Mouse (Mus musculus) right cerebral cortex, adult 18-20 months (tissue): ENCODE data around the gene Txlng.

ENCODE experiments used
- DNase-seq: peaks from one replicate; pipeline ENCODE4 v3.0.0; 2022; ENCODE audit warnings: mixed read lengths

Txlng gene

GRCm38 (mm10) chrX:162759251-162760114 lies 69.8 kb downstream of the Txlng start:
- DNase-seq = peak; percentile 58

GRCm38 (mm10) chrX:162756058-162756457 lies 73.2 kb downstream of the Txlng start:
- DNase-seq = no peak

GRCm38 (mm10) chrX:162754314-162754713 lies 74.9 kb downstream of the Txlng start:
- no peak for DNase-seq

GRCm38 (mm10) chrX:162752418-162752817 lies 76.8 kb downstream of the Txlng start:
- DNase-seq = no peak

GRCm38 (mm10) chrX:162748696-162749420 lies 80.4 kb downstream of the Txlng start:
- no peak for DNase-seq

GRCm38 (mm10) chrX:162736140-162736659 lies 93.1 kb downstream of the Txlng start:
- DNase-seq = no peak

GRCm38 (mm10) chrX:162734997-162735929 lies 94.0 kb downstream of the Txlng start:
- DNase-seq = peak; percentile 66

GRCm38 (mm10) chrX:162730031-162730430 lies 99.2 kb downstream of the Txlng start:
- DNase-seq = no peak
